Mouse (Mus musculus): ENCODE measurements at regions not wholly inside any gene's neighbourhood (a gene's known extent, or its start where the extent isn't known, plus 50 kb on each side); places are given as distances from the start of the nearest gene placed in this dataset.
A peak's percentile ranks its signal among the peaks of the same experiment; 100 is the strongest.

DNA sequence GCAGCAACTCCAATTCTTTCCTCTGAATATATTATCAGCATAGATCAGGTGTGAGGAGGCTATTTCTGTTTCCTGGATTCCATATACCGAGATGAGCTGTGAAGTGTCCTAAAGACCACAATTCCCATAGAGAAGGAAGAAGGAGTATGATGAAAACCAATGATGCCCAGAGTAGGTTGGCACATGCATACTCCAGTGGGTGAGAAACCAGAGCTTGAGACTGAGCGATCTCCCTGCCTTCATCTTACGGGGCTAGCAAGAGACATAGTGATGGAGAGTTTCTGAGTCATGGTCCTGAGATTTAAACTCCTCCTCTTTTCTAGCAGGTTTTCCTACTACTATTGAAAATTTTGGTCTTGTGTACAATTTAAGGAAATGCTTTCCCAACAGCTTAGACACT is 103.1 kb upstream of the Atp5g3 start:
- no peak for DNase-seq (ENCODE audit: low spot score in 2 of 2)

DNA sequence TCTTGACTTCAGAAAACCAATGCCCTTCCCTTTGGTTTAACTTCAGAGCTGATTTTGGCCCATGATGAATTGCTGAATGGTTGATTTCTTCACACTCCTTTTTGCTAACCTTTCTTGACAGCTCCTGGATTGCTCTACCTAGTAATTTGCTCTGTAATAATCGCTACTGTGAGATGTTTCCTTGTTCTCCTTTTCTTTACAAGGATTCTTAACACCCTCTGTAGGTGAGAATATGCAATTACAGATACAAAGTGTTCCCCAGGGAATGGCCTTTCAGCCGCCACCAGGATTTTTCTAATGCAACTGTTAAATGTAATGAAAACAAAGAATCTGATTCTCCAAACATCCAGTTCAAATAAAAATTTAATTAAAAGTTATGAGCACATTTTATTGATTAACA is 87.4 kb upstream of the Atp5g3 start:
- DNase-seq (ENCODE audit: low spot score in 2 of 2) = no peak

DNA sequence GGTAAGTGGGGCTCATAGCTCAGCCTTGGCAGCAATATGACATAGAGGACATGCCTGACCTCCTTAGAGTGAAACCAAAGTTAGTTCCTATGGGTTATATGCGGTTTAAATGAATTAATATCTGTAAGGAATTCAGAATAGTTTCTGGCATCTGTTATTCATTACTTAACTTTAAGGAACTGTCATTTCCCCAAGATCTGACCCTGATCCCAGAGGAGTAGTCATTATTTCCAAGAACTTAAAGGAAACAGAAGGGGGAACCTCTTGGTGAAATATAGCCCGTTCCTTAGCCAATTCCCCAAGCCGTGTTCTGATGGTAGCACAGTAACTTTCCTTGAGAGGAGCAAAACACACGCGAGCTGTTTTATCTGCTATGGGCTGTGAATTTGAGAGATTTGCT is 85.9 kb upstream of the Atp5g3 start:
- no peak for DNase-seq (ENCODE audit: low spot score in 2 of 2)

DNA sequence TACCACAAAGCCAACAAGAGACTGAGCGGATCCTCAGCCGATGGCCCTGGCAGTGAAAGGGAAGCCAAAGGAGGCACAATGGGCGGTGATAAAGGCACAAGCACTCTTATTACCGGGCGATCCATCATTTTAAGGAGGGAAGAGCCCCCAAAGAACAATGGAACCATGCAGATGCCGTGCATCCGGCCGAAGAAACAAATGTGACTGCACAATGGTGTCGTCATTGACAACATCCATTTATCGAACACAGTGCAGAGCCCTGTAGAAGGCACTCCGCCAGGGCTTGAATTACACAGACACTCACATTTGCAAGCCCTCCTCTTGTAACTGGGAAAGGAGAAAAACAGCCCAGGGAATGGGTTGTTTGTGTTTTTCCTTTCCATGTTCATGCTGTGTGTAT is 80.7 kb upstream of the Atp5g3 start:
- DNase-seq (ENCODE audit: low spot score in 2 of 2) = peak in 1 of 2 experiments; percentile 5

DNA sequence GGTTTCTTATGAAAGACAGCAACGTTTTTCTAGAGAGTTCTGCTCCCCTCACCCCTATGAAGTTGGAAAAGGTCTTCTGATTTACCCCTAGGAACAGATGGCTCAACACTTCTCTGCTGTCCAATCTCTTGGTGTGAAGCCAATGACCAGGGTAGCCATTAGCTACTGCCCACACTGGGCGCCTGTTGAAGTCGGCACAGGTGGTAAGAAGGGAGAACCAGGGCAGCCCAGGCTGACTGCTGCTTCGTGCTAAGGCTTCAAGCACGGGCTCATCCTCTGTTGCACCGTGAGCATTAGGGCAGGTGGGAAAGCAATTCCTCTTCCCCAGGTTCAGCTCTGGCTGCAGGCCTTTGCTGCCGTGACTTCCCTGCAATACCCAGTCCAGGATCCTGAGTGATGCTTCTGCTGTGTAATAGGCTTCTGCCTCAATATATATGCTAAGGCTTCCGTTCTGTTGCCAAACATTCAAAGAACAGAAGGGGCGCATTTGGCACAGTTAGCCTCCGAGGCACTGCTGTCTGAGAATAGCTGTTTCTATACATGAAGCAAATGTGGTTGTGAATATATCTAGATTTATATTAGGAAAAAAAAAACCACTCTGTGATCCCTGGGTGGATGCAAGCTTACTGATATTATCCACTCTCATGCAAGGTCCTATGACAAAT is 76.4 kb upstream of the Atp5g3 start:
- DNase-seq (ENCODE audit: low spot score in 2 of 2) = no peak

DNA sequence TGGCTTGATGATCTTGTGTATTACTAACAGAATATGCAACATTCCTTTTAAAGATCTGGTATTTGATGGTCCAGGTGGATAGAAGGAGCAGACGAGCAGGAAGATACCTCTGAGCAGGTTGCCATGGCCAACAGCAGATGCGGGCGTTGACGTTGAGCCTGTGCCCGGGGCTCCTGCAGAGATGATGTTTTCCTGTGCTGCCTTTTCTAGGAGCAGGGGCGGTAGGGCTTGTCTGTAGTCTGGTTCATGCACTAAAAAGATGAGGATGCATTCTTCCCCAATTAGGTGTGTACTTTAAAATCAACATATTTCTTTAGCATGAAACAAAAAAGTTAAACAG is 74.8 kb upstream of the Atp5g3 start:
- no peak for DNase-seq (ENCODE audit: low spot score in 2 of 2)

DNA sequence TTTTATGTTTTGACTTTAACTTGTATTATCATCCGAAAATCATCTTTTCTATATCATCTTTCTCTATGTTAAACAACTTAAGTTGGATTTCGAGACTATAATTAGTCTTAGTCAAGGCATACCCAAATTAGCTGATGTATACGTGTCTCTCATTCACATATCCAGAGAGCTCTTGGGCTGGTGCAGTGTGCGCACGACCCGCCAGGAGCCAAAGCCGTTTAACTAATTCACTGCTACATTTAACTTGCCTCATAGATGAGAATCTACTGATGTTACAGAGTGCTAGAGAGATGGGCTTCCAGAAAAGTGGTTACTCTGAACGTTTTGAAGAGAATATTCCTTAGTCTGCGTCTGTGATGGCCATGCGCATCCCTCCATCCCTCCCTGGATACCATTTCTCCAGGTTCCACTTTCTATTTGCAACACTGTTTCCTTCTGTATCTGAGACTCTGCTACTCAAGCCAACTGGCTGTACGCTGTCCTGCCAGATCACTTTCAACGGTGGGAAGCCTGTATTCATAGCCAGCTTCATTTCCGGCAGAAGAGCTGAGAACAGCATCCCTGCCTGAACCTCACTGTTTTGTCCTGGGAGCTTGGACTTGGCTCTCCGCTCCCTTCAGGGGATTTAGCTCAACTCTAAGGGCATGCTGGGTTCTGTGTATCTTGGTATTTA is 74.2 kb upstream of the Atp5g3 start:
- DNase-seq (ENCODE audit: low spot score in 2 of 2) = no peak

DNA sequence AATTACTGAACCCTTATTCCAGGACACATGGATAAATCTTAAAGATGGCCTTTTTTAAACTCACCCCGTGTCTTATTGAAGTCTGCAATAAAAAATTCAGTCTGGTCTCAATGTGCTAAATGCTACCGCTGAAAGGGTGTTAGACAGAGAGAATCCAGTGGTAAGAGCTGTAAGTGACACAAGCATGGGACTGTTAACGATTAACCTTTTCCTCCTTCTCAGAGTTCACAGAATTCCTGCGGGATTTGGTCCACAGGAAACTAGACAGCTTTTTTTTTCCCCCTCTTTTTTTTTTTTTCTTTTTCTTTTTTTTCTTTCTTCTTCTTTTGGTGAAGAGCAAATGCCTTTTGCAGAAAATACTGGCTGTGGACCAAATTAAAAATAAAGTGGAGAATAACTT is 72.0 kb upstream of the Atp5g3 start:
- DNase-seq (ENCODE audit: low spot score in 2 of 2) = no peak

DNA sequence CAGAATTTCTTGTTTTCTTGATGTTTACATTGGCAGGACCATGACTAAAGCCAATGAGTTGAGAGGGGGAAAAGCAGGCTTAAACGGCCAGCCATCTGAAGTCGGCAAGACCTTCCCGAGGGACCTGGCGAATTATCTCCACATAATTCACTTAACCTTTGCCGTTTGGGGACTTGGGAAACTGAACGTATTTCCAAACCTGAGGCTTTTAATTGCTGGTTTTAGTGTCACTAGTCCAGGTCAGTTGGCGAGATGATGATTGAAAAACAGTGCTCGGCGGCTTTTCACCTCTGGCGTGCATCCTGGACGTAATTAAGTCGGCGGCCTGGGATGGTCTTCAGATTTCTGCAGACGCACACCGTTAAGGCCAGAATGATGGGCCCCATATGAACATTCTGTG is 66.9 kb upstream of the Atp5g3 start:
- DNase-seq (ENCODE audit: low spot score in 2 of 2) = no peak

DNA sequence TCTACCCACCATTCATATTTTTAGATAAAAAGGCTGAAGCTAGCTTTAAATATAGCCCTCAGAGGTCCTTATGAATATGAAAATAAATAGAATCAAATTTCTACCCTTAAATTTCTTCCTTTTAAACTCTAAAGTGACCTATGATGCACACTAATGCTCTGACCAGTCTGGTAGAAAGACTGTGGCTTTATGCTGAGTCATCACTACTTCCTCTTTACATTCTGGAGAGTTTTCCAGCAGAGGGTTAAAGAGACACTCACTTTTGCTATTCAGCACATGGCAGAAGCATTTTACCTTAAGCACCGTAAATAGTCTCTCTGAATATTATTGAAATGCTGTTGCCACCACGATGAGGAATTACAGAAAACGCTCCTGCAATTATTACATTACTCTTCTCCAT is 62.6 kb upstream of the Atp5g3 start:
- DNase-seq (ENCODE audit: low spot score in 2 of 2) = no peak

DNA sequence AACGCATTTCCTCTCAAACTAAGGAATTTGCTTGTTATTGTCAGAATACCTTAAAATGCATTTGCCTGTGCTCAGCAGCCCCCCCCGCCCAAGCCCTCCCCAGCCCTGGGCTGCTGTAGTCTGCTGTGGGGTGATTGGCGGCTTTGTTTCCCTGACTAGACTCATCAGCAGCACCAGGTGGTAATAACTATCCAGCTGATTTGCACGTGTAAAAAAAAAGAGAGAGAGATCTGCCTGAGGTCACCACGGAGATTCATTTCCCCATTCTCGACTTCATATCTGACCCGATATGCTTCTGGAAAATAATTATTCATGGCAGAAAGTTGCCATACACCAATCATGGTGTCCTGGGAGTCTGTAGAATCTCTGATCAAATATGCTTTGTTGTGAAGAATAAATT is 56.5 kb upstream of the Atp5g3 start:
- DNase-seq (ENCODE audit: low spot score in 2 of 2) = no peak

DNA sequence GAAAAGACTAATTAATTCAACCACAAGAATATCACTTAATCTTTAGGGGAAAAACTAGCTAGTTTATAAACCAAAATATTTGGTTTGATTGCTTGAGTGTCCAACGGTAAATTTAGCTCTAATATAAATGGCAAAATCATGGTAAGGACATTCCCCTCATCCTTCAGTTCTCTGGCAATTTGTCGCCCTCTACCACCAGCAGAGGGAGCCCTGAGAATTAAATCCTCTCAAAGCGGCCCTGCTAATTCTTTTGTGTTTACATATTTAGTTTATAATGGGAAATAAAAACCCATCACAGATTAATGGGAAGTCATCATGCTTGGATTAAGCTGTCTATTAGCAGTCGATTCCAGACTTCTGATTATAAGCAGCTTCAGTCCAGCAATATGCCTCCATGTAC is 54.5 kb upstream of the Atp5g3 start:
- peak; percentile 19 to 53 for DNase-seq (ENCODE audit: low spot score in 2 of 2)

Data from layer of hippocampus, postnatal 14 days (tissue).